Mouse (Mus musculus) olfactory bulb, adult 2 months (tissue): ENCODE results near the gene Fam189a2.

Experiments used
- CTCF ChIP-seq: fragments of 200-500 bp; IDR thresholded peaks from 2 replicates; pipeline ENCODE4 v1.5.1; 2012; ENCODE audit warnings: low read depth, mild to moderate bottlenecking, low read length, moderate library complexity; ENCODE audit not compliant: insufficient read depth
- POLR2A ChIP-seq: fragments of 200-500 bp; IDR thresholded peaks from 2 replicates; pipeline ENCODE4 v1.6.1; 2012; ENCODE audit warnings: mild to moderate bottlenecking, low read depth, low read length, moderate library complexity; ENCODE audit not compliant: insufficient read depth

DNA sequence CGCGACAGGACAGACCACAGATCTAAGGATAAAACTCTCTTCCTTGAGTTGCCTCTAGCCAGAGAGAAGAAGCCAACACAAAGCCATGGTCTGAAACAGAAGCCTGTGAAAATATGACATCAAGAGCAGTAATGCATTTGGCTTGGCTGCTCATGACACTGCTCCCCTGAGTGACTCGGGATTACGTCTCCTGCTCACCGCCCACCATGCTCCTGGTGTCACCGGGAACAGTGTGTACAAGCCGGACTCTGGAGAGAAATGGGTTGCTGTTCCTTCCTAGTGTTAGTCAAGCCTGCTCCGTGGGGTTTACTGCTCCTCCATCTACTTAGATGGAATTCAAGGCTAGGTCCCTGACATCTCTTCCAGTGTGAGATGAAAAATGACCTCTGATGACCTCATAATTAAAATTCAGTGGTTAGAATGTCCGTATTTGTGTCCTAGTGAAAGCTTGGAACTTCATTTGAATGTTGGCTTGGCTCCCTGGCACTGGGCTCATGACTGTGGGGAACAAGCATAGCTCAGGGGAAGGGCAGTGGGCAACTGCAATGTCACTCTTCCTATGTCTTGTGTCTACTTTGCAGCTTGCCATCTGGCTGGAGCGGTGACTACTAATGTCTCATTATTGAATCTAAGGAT lies 23.7 kb downstream of the Fam189a2 start:
- TF ChIP-seq POLR2A (no peak), CTCF (no peak)
